In genomic region chr12:57184401-57185147, GRCm38 (mm10) we compare ENCODE assay signal across 15 mouse cellular contexts. TPM values are rescaled to one million over a fixed set of nuclear protein-coding genes. Genes with fewer than 3 reads are reported as not detected.
A peak's percentile ranks its signal among the peaks of the same experiment; 100 is the strongest.
DNase-seq lines count a peak whose midpoint lies in the region; ATAC-seq and TF ChIP-seq lines count a peak whose summit lies in the region.
"Had no signal": no experiment of that assay in that cellular context is flagged by ENCODE, and none has a peak within 500 bp of the region (broad histone marks: within the 10 kb centered on the region; RNA-seq: fewer than 3 reads in every experiment).

No protein-coding gene starts in this region.

- no peaks in the 10 kb centered on the region for H3K4me1 ChIP-seq in hindbrain, embryonic 14.5 days (replicated peaks; ENCODE audit: control insufficient read depth, insufficient read depth, low read length)
- peaks cover 7% of the 10 kb centered on the region for H3K4me1 ChIP-seq in hindbrain, embryonic 10.5 days (replicated peaks)
- H3K4me1 ChIP-seq in MEL (ENCODE audit: control insufficient read depth in 1 of 2, insufficient read depth in 2 of 2, low read length in 2 of 2): peaks cover 6 to 16% of the 10 kb centered on the region in 2 experiments; a peak in 2 of 4 replicates

- no peak for TF ChIP-seq POLR2A in MEL (IDR thresholded peaks at IDR 0.05; ENCODE audit: control insufficient read depth in 1 of 2, insufficient read depth in 1 of 2, low read depth in 1 of 2, low read length in 2 of 2, poor library complexity in 1 of 2)

- TF ChIP-seq RAD21 in MEL (IDR thresholded peaks at IDR 0.05; ENCODE audit: low read depth, low read length): peak; percentile 74

- peak in 1 of 3 experiments; percentile 61; a peak in 2 of 6 replicates for TF ChIP-seq CTCF in MEL (IDR thresholded peaks at IDR 0.05 in 2 of 3, conservative IDR thresholded peaks at IDR 0.05 in 1 of 3; ENCODE audit: control insufficient read depth in 1 of 3, insufficient read depth in 1 of 3, low read depth in 2 of 3, low read length in 3 of 3, poor library complexity in 1 of 3, severe bottlenecking in 1 of 3)

- no peak overlapping the region for H3K27ac ChIP-seq in hindbrain, embryonic 14.5 days
- H3K27ac ChIP-seq in hindbrain, embryonic 10.5 days: no peak overlapping the region
- no peak overlapping the region for H3K27ac ChIP-seq in MEL (ENCODE audit: control insufficient read depth, low read depth, low read length)
- H3K27ac ChIP-seq: embryonic facial prominence, embryonic 13.5 days; neural tube, embryonic 13.5 days had no signal

- peak; percentile 93 to 98 for TF ChIP-seq EP300 in MEL (IDR thresholded peaks at IDR 0.05; ENCODE audit: low read depth in 1 of 2, low read length in 2 of 2)

- no peak overlapping the region for H3K9ac ChIP-seq in hindbrain, embryonic 14.5 days
- H3K9ac ChIP-seq in MEL (ENCODE audit: control insufficient read depth, low read depth, low read length, poor library complexity, severe bottlenecking): no peak overlapping the region
- H3K9ac ChIP-seq: embryonic facial prominence, embryonic 13.5 days; neural tube, embryonic 13.5 days had no signal

- 66% methylated on average over 2 of the region's 2 CpGs for WGBS in hindbrain, embryonic 14.5 days
- 72% methylated on average over 2 of the region's 2 CpGs for WGBS in hindbrain, embryonic 10.5 days

- H3K9me3 ChIP-seq in hindbrain, embryonic 14.5 days (ENCODE audit: control insufficient read depth, low read length): no peaks in the 10 kb centered on the region
- H3K9me3 ChIP-seq in hindbrain, embryonic 10.5 days: no peaks in the 10 kb centered on the region
- no peaks in the 10 kb centered on the region for H3K9me3 ChIP-seq in MEL (replicated peaks; ENCODE audit: insufficient read depth, low read length)
- H3K9me3 ChIP-seq: embryonic facial prominence, embryonic 13.5 days; neural tube, embryonic 13.5 days had no signal

- no peak overlapping the region for H3K4me2 ChIP-seq in hindbrain, embryonic 14.5 days (replicated peaks)
- H3K4me2 ChIP-seq: embryonic facial prominence, embryonic 13.5 days; midbrain, embryonic 11.5 days; neural tube, embryonic 13.5 days had no signal

- DNase-seq in hindbrain, embryonic 14.5 days (ENCODE audit: low spot score): peak; percentile 62
- no peak for DNase-seq in hindbrain, embryonic 10.5 days (ENCODE audit: low spot score)
- peak; percentile 46 for DNase-seq in 3T3-L1 (ENCODE audit: low read depth, low spot score)
- DNase-seq in MEL (ENCODE audit: low read depth, low spot score): peak; percentile 62
- peak; percentile 50 for DNase-seq in liver
- DNase-seq in frontal cortex, postnatal 25 days (ENCODE audit: low spot score in 2 of 2): no peak
- DNase-seq: cerebellum, adult 9-10 months; kidney, postnatal 14 days; lung, adult 2 months; right cerebral cortex, adult 18-20 months had no signal

- peaks cover 2% of the 10 kb centered on the region; the same call in 1 of the 2 replicates for H3K79me2 ChIP-seq in MEL (ENCODE audit: control insufficient read depth, insufficient read depth, low read length, poor library complexity)

- no peaks in the 10 kb centered on the region for H3K36me3 ChIP-seq in hindbrain, embryonic 14.5 days (replicated peaks; ENCODE audit: control insufficient read depth, insufficient read depth)
- no peaks in the 10 kb centered on the region for H3K36me3 ChIP-seq in hindbrain, embryonic 10.5 days
- H3K36me3 ChIP-seq in MEL (ENCODE audit: control insufficient read depth in 1 of 2, insufficient read depth in 2 of 2, low read length in 2 of 2): peaks cover 0 to 21% of the 10 kb centered on the region in 2 experiments; a peak in 2 of 4 replicates
- H3K36me3 ChIP-seq: embryonic facial prominence, embryonic 13.5 days; neural tube, embryonic 13.5 days had no signal

- no peak for ATAC-seq in hindbrain, embryonic 14.5 days (ENCODE audit: low FRiP score)
- ATAC-seq in inflammation-experienced regulatory T-cells, adult 6 months: no peak
- no peak for ATAC-seq in monocyte, adult 5-6 weeks (replicated peaks; ENCODE audit: insufficient number of reproducible peaks, low FRiP score, low TSS enrichment, poor library complexity, severe bottlenecking)

- no peaks in the 10 kb centered on the region for H3K27me3 ChIP-seq in hindbrain, embryonic 14.5 days (ENCODE audit: control insufficient read depth, insufficient read depth, low read length)
- H3K27me3 ChIP-seq in hindbrain, embryonic 10.5 days (ENCODE audit: insufficient read depth, poor library complexity, severe bottlenecking): peaks cover 3% of the 10 kb centered on the region; the same call in 1 of the 2 replicates
- no peaks in the 10 kb centered on the region for H3K27me3 ChIP-seq in MEL (ENCODE audit: control insufficient read depth in 1 of 2, insufficient read depth in 2 of 2, low read length in 2 of 2)

- no peak overlapping the region for H3K4me3 ChIP-seq in hindbrain, embryonic 14.5 days (replicated peaks; ENCODE audit: low read length)
- no peak overlapping the region for H3K4me3 ChIP-seq in hindbrain, embryonic 10.5 days
- no peak overlapping the region for H3K4me3 ChIP-seq in MEL (ENCODE audit: control insufficient read depth in 1 of 2, insufficient read depth in 1 of 2, low read depth in 2 of 2, low read length in 2 of 2)
- H3K4me3 ChIP-seq: embryonic facial prominence, embryonic 13.5 days; neural tube, embryonic 13.5 days had no signal

TF ChIP-seq in MEL, 35 proteins besides CTCF, POLR2A, EP300 and RAD21 (continues in another document):
- no peak; the same call in 1 of the 2 replicates for TF ChIP-seq MAFK (IDR thresholded peaks at IDR 0.05; ENCODE audit: borderline replicate concordance, low read depth, low read length)
- no peak for TF ChIP-seq MYC (IDR thresholded peaks at IDR 0.05; ENCODE audit: low read depth, low read length)
- TF ChIP-seq CHD2 (IDR thresholded peaks at IDR 0.05; ENCODE audit: low read length): no peak
- no peak for TF ChIP-seq ZKSCAN1 (IDR thresholded peaks at IDR 0.05; ENCODE audit: low read depth, low read length)
- TF ChIP-seq MAX (IDR thresholded peaks at IDR 0.05; ENCODE audit: low read length): no peak
- TF ChIP-seq NELFE (IDR thresholded peaks at IDR 0.05; ENCODE audit: low read depth, low read length): no peak
- no peak for TF ChIP-seq MEF2A (IDR thresholded peaks at IDR 0.05; ENCODE audit: extremely low read depth, insufficient replicate concordance, low read depth, low read length, poor library complexity, severe bottlenecking)
- TF ChIP-seq MAZ (IDR thresholded peaks at IDR 0.05; ENCODE audit: low read depth, low read length): no peak
- TF ChIP-seq SIN3A (IDR thresholded peaks at IDR 0.05; ENCODE audit: low read length): peak; percentile 64
- TF ChIP-seq USF2 (IDR thresholded peaks at IDR 0.05; ENCODE audit: borderline replicate concordance in 1 of 2, insufficient read depth in 1 of 2, low read depth in 1 of 2, low read length in 2 of 2): no peak
- TF ChIP-seq HCFC1 (IDR thresholded peaks at IDR 0.05; ENCODE audit: low read depth, low read length): no peak
- no peak for TF ChIP-seq KAT2A (conservative IDR thresholded peaks at IDR 0.05; ENCODE audit: low read depth, low read length)
- TF ChIP-seq UBTF (IDR thresholded peaks at IDR 0.05; ENCODE audit: borderline replicate concordance, insufficient read depth, low read depth, low read length): no peak
- TF ChIP-seq E2F4 (IDR thresholded peaks at IDR 0.05; ENCODE audit: borderline replicate concordance, low read depth, low read length): no peak
- TF ChIP-seq TBP (IDR thresholded peaks at IDR 0.05; ENCODE audit: low read depth, low read length): 0 out of 2 replicates have a peak, but pooled peaks have one; percentile 27
- TF ChIP-seq GABPA (IDR thresholded peaks at IDR 0.05; ENCODE audit: low read depth, low read length): no peak
- no peak for TF ChIP-seq ELF1 (IDR thresholded peaks at IDR 0.05; ENCODE audit: low read depth, low read length)
- peak; percentile 79 for TF ChIP-seq ETS1 (IDR thresholded peaks at IDR 0.05; ENCODE audit: low read depth, low read length)
- no peak for TF ChIP-seq ZMIZ1 (IDR thresholded peaks at IDR 0.05; ENCODE audit: low read depth, low read length)
- no peak for TF ChIP-seq POLR2AphosphoS2 (IDR thresholded peaks at IDR 0.05; ENCODE audit: low read length)
- TF ChIP-seq JUND (IDR thresholded peaks at IDR 0.05; ENCODE audit: low read depth, low read length): no peak
- TF ChIP-seq TAL1 (IDR thresholded peaks at IDR 0.05; ENCODE audit: low read length): peak; percentile 71
- no peak for TF ChIP-seq POLR2AphosphoS5 (IDR thresholded peaks at IDR 0.05; ENCODE audit: borderline replicate concordance, low read depth, low read length)

RNA-seq across cellular contexts. Expression of gene Slc25a21, which starts 12.7 kb away (rescaled TPM):
- polyA plus RNA-seq in hindbrain, embryonic 14.5 days (2014; fragmentation: Nextera tagmentation; extraction: Ambion mirVana): 0.13 and 0.36 TPM in 2 replicates
- polyA plus RNA-seq in hindbrain, embryonic 10.5 days (2016; fragmentation: Nextera tagmentation; extraction: Ambion mirVana): 1.3 and 3.3 TPM in 2 replicates
- 11.7 and 18.3 TPM in 2 replicates for total RNA-seq in MEL (2012; rRNA removed)
- polyA plus RNA-seq in MEL (2012; ENCODE audit: insufficient read depth in 1 of 2, insufficient read length in 2 of 2, low read depth in 1 of 2, low replicate concordance in 2 of 2, missing spikeins in 1 of 2): 10 to 100 TPM in 1 of 2 experiments, not detected in 1; 14.7 TPM
- polyA plus RNA-seq in inflammation-experienced regulatory T-cells, adult 6 months (2017; shearing (Covaris generic)): not detected
- not detected in 3 replicates for total RNA-seq in monocyte, adult 5-6 weeks (2017)

RNA-seq across cellular contexts. Expression of gene Prps1l3, which starts 45.6 kb away (rescaled TPM):
- polyA plus RNA-seq in hindbrain, embryonic 14.5 days (2014; fragmentation: Nextera tagmentation; extraction: Ambion mirVana): 30.0 and 31.0 TPM in 2 replicates
- polyA plus RNA-seq in hindbrain, embryonic 10.5 days (2016; fragmentation: Nextera tagmentation; extraction: Ambion mirVana): 54.8 and 75.7 TPM in 2 replicates
- total RNA-seq in MEL (2012; rRNA removed): 70.7 and 81.2 TPM in 2 replicates
- polyA plus RNA-seq in MEL (2012; ENCODE audit: insufficient read depth in 1 of 2, insufficient read length in 2 of 2, low read depth in 1 of 2, low replicate concordance in 2 of 2, missing spikeins in 1 of 2): 10 to 100 TPM in 1 of 2 experiments, not detected in 1; 52.6 TPM
- 10 to 100 TPM; 55.6 to 67.5 (median 59.2) TPM for polyA plus RNA-seq in inflammation-experienced regulatory T-cells, adult 6 months (2017; shearing (Covaris generic))
- total RNA-seq in monocyte, adult 5-6 weeks (2017): 41.5 to 58.1 TPM (median 45.9 TPM) in 3 replicates

RNA-seq across cellular contexts. Expression of gene Mipol1, which starts 45.7 kb away (rescaled TPM):
- polyA plus RNA-seq in hindbrain, embryonic 14.5 days (2014; fragmentation: Nextera tagmentation; extraction: Ambion mirVana): 4.9 and 5.0 TPM in 2 replicates
- 6.7 and 8.5 TPM in 2 replicates for polyA plus RNA-seq in hindbrain, embryonic 10.5 days (2016; fragmentation: Nextera tagmentation; extraction: Ambion mirVana)
- total RNA-seq in MEL (2012; rRNA removed): 4.0 and 4.4 TPM in 2 replicates
- polyA plus RNA-seq in MEL (2012; ENCODE audit: insufficient read depth in 1 of 2, insufficient read length in 2 of 2, low read depth in 1 of 2, low replicate concordance in 2 of 2, missing spikeins in 1 of 2): 1 to 10 TPM in 1 of 2 experiments, not detected in 1; 8.3 TPM
- polyA plus RNA-seq in inflammation-experienced regulatory T-cells, adult 6 months (2017; shearing (Covaris generic)): 10 to 100 TPM in 2 of 3 experiments, 1 to 10 TPM in 1; 6.7 to 17.1 (median 13.9) TPM
- total RNA-seq in monocyte, adult 5-6 weeks (2017): 10.4 to 17.1 TPM (median 13.0 TPM) in 3 replicates

Comparison
In these comparisons a context has a peak if more than half of its experiments do, and no peak if none do; other contexts are left out.
1. DNase-seq: peak in hindbrain, embryonic 14.5 days (single experiment), 3T3-L1 (single experiment), MEL (single experiment) and liver (single experiment); none in hindbrain, embryonic 10.5 days (single experiment) and frontal cortex, postnatal 25 days (0 of 2).